Mouse (Mus musculus): ENCODE measurements around the gene Morn5.
A peak's percentile ranks its signal among the peaks of the same experiment; 100 is the strongest.

Morn5 gene

GRCm38 (mm10) chr2:36048748-36049566, at the start of gene Morn5, which contains the start of gene Ndufa8:
Morn5 (plus strand) TSS chr2:36049458.
Ndufa8 (minus strand) TSS chr2:36049406.
- peak; percentile 99 for DNase-seq (ENCODE audit: low spot score)

GRCm38 (mm10) chr2:36000390-36000789, 48.9 kb upstream of the Morn5 start:
- no peak for DNase-seq (ENCODE audit: low spot score)

DNA sequence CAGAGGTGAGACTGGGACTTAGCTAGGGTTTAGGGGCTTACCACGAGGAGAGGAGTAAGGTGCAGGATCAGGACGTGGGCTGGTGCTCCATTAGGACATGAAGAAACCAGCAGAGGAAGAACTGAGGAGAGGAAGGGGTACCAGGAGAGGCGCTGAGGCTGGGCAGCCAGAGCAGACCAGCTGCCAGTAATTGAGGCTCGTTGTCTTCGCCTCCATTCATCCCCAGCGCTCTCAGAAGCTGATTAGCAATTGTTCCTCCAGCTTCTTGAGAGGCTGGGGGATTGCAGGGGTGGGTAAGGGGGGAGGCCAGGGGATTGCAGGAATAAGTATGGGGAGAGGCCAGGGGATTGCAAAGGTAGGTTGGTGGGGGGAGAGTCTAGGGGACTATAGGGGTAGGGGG, 47.1 kb upstream of the Morn5 start:
- DNase-seq (ENCODE audit: low spot score): no peak

DNA sequence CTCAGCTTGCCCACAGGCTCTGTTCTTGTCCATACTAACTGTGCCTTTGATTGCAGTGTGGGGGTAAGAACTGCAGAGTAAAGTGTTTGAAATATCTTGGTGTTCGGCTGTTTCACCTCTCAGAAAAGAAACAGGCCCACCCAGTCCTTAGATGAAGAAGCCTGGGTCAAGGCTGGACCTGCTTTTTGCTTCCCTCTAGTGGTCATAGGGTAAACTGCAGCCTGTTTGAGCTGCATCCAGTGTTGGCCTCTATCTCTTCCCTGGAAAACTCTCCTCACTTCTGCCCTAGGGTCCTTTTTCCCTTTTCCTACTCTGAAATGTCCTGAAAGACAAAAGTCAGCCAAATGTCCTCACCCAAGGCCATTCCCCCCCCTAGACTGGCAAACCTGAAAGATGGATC, 41.2 kb upstream of the Morn5 start:
- peak; percentile 55 for DNase-seq (ENCODE audit: low spot score)

DNA sequence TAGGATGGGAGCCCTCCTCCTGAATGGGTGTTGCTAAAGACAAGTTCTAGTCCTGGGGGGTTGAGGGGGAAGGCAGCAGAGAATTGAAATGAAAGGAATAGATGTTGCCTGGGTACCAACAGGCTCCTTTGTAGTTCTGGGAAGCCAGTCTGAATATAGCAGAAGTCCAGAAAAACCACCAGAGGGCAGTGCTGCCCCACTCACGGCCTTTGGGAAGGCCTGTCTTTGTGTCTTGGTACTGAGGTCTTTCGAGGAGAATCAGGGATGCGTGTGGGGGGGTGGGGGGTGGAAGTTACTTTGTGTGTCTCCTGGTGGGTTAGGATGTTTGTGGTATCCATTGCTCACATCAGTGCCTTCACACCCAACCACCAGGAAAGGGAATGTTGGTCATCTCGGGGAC, 39.9 kb upstream of the Morn5 start:
- peak; percentile 66 for DNase-seq (ENCODE audit: low spot score)

DNA sequence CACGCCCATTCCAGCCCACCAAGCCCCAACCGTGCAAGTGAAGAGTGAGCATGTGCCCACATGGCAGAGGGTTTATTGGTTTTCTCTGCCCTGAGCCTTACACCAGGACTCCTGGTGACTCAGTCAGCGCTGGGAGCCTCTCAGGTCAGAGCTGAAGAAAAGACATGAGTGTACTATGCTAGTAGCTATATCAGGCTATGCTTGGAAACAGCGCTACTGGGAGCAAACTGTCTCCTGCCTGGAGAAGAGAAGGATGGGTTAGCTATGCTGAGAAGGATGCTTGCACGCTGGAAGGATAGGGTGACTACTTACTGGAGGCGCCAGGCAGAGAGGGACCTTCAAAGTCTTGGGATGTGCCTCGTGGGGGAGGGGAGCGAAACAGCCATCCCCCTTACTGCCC, 38.7 kb upstream of the Morn5 start:
- no peak for DNase-seq (ENCODE audit: low spot score)

- no peak for DNase-seq (ENCODE audit: low spot score)
Measured at GRCm38 (mm10) chr2:36011331-36011825, 37.9 kb upstream of the Morn5 start.

DNA sequence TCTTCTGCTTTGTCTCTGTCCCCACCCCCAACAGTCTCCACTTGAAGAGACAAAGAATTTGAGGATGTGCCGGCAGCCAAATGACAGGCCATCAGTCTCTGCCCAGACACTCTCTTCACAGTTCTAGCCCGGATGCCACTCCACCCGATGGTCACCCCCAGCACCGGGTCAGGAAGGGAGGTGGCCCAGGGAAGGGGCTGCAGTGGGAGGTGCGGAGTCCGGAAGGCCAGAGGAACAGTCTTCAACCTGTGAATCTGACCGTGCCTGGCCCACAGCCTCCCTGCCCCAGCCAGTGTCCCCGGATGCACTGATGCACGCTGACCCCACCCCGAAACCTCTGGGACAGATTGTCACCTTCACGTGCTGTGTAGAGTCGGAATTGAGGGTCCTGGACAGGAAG, 36.2 kb upstream of the Morn5 start:
- no peak for DNase-seq (ENCODE audit: low spot score)

DNA sequence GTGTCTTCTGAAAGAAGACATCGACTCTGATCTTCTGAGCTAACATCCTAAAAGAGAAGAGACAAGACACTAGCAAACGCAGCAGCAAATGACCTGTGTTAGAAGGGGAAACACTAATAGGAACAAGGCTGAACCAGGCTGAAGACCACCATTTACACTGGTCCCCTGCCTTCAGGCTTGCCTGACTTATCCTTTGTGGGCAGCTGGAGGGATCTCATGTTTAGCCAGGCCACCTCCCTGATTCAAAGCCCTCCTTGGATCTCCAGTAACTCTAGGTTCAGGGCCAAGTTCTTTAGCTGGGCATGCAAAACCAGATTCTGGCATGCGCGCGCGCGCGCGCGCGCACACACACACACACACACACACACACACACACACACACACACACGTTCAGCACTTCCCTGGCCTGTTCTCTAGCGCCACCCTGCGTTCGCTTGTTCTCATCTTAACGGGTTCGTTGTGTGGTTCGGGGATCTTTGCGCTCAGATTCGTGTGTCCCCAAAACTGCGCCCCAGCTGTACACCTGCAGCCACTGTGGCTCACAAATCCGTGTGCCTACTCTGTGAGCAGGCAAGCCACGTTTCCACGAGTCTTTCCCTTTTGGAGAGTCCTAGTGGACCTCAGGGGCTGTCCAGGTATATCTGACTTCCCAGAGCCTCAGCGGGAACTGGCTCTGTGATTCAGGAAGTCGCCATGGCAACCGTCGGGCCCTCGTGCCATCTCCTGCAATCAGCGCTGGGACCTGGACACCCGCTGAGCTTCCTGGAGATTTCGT, 27.7 kb upstream of the Morn5 start:
- peak; percentile 72 for DNase-seq (ENCODE audit: low spot score)

GRCm38 (mm10) chr2:36023291-36023690, 26.0 kb upstream of the Morn5 start:
- DNase-seq (ENCODE audit: low spot score): no peak

GRCm38 (mm10) chr2:36032884-36033283, 16.4 kb upstream of the Morn5 start:
- no peak for DNase-seq (ENCODE audit: low spot score)

DNA sequence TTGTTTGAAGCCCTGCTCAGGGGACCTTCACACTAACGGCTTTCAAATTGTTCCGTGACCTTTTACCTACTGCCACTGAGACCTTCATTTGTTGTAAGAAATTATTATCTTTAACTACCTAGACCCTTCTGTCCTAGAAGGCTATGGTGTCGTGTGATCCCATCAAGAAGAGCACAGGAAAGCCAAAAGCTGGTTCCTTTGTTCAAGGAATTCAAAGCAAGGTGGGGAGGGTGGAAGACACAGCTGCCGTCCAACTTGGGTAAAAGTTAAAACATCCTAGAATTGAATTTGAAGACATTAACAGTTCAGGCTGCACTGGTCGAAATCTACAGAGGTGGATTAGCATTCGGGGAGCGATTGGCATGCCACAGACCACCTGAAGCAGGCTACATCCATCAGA, 15.3 kb upstream of the Morn5 start:
- no peak for DNase-seq (ENCODE audit: low spot score)

DNA sequence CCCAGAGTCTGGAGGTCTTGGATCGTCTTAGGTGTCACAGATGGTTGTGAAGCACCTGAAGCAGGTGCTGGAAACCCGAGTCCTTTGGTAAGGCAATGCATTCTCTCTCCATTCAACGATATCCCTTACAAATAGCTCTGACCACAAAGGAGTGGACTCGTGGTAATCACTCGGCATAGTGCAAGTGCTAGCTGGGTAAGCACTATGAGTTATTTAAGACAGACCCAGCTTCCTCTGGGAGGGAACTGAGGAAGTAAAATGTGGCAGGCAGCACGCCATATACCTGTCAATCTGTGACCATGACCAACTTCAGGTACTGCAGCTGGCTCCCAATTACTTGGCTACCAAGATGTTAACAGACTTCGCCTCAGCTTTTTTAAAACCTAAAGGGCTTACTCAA, 14.4 kb upstream of the Morn5 start:
- no peak for DNase-seq (ENCODE audit: low spot score)

GRCm38 (mm10) chr2:36035413-36036081, 13.7 kb upstream of the Morn5 start:
- no peak for DNase-seq (ENCODE audit: low spot score)

DNA sequence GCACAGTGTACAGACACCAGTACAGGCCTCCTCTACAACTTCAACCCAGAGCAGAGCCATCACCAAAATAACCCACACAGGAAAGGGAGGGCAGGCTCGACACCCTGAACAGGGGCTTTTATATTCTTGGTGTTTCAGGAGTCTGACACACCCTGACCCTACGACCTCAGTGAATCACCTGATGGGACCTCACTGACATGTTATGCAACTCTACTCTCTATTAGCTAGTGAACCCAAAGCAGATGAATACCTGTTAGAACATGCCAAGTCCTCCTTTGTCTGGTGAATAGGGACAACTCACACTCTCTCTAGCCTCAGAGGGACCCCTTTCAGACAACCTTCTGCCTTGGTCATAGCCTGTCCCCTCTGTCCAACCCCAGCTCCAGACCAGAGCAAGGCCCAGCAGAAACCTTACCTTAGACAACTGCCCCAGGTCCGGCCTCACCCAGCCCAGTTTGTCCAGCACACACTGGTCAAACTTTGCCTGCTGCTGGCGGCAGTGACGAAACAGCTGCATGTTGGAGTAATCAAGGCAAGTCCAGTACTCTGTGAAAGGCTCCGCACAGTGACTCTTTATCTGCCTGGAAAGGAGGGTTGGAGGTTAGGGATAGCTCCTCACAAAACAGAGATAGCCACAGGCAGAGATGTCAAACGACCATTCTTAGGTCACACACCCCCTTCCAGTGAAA, 9.8 kb upstream of the Morn5 start:
- peak; percentile 10 for DNase-seq (ENCODE audit: low spot score)

DNA sequence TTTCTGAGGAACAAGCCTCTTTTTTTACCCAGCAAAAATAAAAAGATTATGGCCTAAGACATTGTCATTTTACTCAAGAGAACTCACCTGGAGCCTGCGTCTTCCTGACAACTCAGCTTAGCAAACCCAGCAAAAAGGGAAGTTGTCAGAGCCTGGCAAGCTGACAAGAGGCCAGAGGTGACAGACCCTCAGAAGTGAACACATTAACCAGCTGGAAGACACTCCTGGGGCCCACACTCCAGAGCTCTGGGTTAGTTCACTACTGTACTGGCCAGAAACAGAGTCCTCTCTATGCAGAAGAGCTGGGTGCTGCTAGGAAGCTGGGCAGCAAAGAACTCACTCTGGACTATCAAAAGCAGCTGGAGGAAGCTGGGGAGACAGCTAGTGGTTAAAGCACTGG, 8.4 kb upstream of the Morn5 start:
- DNase-seq (ENCODE audit: low spot score): no peak

GRCm38 (mm10) chr2:36048164-36048563, 1.1 kb upstream of the Morn5 start:
- DNase-seq (ENCODE audit: low spot score): no peak

DNA sequence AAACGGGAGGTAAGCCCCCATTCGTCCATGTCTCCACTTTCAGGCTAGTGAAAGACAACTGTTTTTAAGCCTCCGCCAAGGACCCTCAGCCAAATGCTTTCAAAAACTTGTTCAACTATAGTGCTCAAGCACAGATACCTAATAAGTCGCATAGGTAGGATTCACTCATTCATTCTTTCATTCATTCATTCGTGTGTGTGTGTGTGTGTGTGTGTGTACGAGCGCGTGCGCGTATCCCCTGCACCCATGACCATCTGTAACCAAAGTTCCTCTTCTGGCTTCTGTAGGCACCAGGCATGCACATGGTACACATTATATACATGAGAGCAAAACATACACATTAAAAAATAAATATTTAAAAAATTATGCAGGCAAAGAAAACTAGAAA, 303 bp downstream of the Morn5 start:
- no peak for DNase-seq (ENCODE audit: low spot score)

GRCm38 (mm10) chr2:36053249-36053648, 4.0 kb downstream of the Morn5 start:
- no peak for DNase-seq (ENCODE audit: low spot score)

DNA sequence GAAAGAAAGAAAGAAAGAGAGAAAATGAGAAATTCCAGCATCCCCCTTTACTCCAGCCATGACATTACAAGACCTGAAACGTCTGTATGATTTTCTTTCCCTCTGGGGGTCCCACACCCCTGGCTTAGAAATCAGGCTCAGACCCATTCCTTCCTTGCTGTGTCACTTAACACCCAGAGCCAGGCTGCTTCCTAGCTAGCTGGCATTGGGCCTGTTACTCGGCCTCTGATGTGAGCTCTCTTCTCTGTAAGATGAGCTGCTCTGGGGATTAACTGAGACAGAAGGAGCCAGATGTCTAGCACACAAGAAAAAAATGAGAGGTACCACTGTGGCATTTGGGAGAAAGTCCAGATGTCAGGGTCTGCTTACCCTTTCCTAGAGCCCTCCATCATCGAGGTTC, 7.0 kb downstream of the Morn5 start:
- no peak for DNase-seq (ENCODE audit: low spot score)

GRCm38 (mm10) chr2:36061409-36061808, 12.2 kb downstream of the Morn5 start:
- no peak for DNase-seq (ENCODE audit: low spot score)

DNA sequence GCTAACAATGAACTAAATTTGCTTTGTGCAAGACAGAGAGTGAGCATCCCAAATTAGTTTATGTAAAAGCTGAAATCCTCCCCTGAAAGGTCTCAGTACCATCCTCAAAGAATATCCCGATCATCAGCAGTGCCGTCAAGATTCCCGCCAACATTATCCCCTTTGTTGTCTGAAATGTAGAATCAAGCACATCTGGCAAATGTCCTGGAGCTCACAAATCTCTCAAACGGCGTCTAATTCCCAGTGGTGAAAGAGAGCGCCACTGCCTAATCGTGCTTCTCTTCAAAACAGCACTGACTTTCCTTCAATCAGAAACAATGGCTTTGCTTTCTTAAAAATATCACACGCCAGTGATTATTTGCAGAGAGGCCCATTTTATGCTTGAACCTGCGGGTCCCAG, 17.9 kb downstream of the Morn5 start:
- no peak for DNase-seq (ENCODE audit: low spot score)

All from urinary bladder, postnatal 25 days (tissue).